Mouse (Mus musculus) G1E (cell line): ENCODE data around the gene Gm11985.

Experiments used
- CTCF ChIP-seq: IDR thresholded peaks from 2 replicates; pipeline ENCODE4 v1.5.1; 2012; ENCODE audit warnings: low read depth, low read length, inconsistent platforms, mixed read lengths
- GATA1 ChIP-seq: IDR thresholded peaks from 2 replicates; pipeline ENCODE4 v1.6.1; 2012; ENCODE audit warnings: borderline replicate concordance, low read length, inconsistent platforms, mixed read lengths
- GATA2 ChIP-seq: IDR thresholded peaks from 2 replicates; pipeline ENCODE4 v1.6.1; 2012; ENCODE audit warnings: low read depth, low read length, inconsistent platforms, borderline replicate concordance
- POLR2AphosphoS5 ChIP-seq: IDR thresholded peaks from 2 replicates; pipeline ENCODE4 v1.6.1; 2012; ENCODE audit warnings: low read depth, low read length, inconsistent platforms; ENCODE audit not compliant: insufficient replicate concordance
- TAL1 ChIP-seq: conservative IDR thresholded peaks from 2 replicates; pipeline ENCODE4 v1.6.1; 2012; ENCODE audit warnings: low read depth, low read length, inconsistent platforms, mixed read lengths

DNA sequence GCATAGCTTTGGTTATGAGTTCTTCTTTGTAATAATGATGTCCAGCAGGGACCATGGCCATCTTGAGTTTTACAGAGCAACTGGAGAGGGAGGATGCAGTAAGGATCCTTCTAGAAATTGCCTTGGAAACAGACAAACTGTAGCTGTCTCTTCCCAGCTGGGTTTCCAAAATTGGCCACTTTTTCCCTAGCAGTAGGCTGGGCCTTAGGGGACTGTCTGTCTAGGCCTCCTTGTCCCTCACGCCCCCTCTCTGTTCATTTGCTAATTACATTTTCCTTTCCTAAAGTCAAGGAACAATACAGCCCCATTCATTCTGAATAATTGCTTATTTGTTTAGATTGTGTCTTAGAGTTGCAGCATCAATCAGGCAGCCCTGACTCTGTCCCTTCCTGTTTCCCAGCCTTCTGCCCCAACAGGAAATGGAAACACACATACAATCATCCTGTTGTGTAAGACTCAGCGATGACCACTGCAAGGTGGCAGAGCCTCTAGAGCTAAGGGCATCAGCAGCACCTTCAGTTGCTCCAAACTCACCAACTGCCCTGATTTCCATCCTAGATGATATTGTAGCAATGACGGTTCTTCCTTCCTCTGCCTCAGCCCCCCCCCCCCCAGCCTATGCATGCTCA lies 46.7 kb upstream of the Gm11985 start:
- TF ChIP-seq CTCF: no peak
- no peak for TF ChIP-seq GATA1
- no peak for TF ChIP-seq TAL1
- no peak for TF ChIP-seq POLR2AphosphoS5
- TF ChIP-seq GATA2: no peak
